Mouse (Mus musculus) thymus, postnatal 25 days (tissue): ENCODE data around the gene Slc46a1.
A peak's percentile ranks its signal among the peaks of the same experiment; 100 is the strongest.

Experiments used
- DNase-seq: peaks from one replicate; pipeline ENCODE4 v3.0.0; 2022

Slc46a1 gene

DNA sequence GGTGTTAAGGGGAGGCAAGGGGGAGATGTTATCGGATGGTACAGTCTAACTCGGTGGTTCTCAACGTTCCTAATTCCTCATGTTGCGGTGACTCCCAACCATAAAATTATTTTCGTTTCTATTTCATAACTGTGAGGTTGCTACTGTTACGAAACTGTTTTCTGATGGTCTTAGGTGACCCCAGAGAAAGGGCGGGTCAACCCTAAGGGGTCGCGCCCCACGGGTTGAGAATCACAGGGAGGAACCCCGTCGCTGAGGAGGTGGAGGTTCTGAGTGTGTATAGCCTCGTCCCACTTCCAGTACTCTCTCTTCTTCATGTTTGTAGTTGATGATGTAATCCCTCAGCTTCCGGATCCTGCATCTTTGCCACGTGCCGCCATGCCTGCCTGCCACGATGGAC lies 6.8 kb upstream of the Slc46a1 start:
- no peak for DNase-seq

DNA sequence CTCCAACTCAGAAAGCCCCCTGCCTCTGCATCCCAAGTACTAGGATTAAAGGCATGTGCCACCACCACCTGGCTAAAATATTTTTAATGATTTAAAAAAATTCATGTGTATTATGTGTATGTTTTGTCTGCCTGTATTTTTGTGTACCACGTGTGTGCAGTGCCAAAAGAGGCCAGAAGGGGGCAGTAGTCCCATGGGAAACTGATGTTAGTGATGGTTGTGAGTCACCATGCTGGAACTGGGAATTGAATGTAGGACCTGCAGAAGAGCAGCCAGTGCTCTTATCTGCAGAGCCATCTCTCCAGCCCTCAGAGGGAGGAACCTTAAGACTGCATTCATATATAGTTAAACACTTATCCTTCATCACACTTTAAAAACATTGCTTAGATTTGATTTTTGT lies 3.6 kb upstream of the Slc46a1 start:
- DNase-seq = no peak

DNA sequence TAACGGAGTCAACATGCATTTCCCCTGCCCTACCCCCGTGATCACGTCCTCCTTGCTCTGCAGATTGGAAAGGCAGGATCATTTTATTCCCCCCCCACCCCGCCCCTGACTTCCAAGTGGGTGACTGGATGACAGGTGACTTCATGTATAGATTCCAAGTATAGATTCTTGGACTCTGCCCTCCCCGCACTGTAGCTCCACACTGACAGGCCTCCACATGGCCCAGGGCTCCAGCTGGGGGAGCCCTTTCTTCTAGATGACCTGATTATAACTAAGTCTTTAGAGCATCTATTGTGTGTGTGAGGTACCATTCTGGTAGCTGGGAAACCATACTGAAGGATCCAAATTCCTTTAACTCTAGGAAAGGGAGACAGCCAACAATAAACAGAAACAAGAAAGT lies 2.8 kb upstream of the Slc46a1 start:
- DNase-seq = no peak

DNA sequence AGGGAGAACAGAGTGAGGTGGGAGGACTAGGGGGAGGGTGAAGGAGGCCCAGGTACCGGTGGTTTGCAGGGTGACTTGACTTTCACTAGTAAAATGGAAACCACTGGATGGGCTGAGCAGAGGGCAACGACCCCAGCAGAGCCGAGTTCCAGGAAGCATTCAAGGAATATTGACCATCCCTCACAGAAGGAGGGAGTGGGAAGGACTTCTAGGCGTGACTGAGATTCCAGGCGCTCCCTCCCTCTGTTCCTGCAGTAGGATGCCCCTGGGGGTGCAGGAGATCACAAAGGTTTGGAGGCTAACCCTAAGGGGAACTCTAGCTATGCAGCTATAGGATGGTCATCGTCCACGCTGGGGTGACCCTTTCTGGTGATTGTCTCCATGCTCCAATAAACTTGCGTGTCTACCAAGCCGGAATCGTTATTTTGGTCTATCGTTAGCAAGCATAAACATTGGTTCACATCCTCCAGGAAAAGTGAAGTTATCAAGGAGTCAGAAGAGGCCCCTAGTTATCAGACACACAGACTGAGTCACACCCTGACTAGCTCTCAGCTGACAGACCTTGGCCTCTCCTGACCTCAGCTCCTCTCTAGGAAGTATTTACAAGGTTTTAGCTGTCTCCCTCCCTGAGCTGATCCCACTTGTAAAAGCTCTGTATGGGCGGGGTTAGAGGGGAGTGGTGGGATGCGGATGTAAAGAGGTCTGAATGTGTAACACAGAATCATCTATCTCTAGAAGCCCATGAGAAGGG lies 2.0 kb upstream of the Slc46a1 start:
- no peak for DNase-seq

GRCm38 (mm10) chr11:78465116-78465515 lies 381 bp upstream of the Slc46a1 start:
- no peak for DNase-seq

- no peak for DNase-seq
Measured at GRCm38 (mm10) chr11:78466242-78466912, 880 bp downstream of the Slc46a1 start.

DNA sequence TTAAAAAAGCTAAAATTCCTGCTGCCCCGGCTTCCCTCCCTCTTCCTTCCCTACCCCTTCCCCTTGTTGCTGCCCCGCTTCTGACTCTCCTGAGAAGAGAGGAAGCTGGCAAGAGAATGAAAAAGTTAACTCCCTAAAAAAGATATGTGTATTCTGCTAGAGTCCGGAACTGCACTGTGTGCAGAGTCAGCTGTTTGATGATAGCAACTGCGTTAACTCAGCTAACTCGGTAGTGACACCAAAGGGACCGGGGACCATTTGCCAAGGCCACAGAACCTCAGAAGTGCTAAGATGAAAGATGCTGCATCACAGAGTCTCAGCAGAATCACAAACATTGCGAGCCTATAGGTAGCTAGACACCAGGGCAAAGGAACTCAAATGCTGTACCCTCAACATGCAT lies 2.0 kb downstream of the Slc46a1 start:
- no peak for DNase-seq

GRCm38 (mm10) chr11:78467932-78468331 lies 2.4 kb downstream of the Slc46a1 start:
- DNase-seq = no peak

DNA sequence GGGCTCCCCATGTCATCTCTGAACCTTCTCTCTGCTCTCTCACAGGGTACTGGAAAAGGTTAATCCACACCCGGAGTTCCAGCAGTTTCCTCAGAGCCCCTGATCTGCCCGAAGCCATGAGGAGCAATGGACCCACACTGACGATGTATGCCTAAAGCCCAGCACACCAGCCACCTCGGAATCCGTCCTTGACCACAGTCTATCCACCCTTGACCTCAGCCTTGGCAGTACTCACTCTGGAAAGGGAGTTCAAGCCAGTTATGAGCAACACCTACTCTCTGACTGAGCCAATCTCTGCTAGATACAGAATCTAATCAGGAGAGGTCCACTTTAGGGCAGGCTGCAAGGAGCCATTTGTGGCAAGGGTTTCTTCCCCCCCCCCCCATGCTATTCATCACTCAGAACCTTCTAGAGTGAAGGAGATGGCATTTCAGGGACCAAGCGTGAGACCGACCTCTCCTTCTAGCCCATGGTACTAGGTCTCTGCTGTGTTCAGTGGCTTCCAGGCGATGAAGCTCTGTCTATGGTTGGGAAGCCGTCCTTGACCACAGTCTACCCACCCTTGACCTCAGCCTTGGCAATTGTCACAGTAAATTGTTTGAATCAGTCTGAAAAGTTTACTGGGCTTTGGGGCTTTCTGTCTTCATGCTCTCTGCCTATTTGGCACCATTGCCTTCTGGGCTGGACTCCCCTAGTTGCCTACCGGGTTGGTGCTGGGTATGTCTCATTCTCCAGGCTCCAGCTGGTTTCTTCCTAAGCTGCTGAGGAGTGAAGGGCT lies 6.0 kb downstream of the Slc46a1 start:
- no peak for DNase-seq

- no peak for DNase-seq
Measured at GRCm38 (mm10) chr11:78475289-78475688, 9.8 kb downstream of the Slc46a1 start.

DNA sequence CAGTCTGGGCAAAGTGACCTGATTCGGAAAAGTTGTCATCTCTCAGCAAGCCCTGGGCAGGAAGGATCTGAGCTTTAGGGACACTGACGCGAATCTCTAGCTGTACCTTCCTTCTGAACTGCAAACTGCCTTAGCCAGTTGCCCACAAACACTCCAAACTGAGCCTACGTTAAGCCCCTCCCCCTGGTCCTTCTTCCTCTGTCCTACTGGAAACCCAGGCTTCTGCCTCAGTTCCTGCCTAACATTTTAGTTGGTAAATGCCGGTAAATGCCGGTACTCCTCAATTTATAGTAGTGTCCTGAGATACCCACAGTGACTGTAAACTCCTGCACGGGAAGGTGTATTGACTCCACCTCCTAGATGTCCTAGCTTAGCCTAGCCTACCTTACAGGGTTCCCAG lies 18.1 kb downstream of the Slc46a1 start:
- no peak for DNase-seq

GRCm38 (mm10) chr11:78488168-78488567 lies 22.7 kb downstream of the Slc46a1 start:
- DNase-seq = peak; percentile 65

DNA sequence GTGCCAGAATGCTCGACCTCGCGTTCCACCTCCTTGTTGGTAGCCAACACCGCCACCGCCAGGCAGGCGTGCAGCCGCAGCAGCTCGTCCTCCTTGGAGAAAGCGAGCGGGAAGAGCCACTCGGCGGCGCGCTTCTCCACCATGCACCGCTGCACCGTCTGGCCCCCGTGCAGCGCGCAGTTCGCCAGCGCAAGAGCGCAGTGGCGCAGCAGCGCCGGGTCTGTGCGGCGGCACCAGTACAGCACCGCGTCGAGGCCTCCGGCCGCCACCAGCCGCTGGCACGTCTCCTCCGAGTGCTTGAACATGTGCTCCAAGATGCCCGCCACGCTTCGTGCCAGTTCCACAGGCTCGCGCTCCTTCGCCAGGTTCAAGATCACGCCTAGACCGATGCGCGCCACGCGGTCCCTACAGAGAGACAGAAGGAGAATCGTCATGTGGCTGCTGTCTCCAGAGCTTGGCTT lies 25.3 kb downstream of the Slc46a1 start:
- DNase-seq = peak; percentile 22

GRCm38 (mm10) chr11:78495904-78496303 lies 30.4 kb downstream of the Slc46a1 start:
- DNase-seq = peak; percentile 8

DNA sequence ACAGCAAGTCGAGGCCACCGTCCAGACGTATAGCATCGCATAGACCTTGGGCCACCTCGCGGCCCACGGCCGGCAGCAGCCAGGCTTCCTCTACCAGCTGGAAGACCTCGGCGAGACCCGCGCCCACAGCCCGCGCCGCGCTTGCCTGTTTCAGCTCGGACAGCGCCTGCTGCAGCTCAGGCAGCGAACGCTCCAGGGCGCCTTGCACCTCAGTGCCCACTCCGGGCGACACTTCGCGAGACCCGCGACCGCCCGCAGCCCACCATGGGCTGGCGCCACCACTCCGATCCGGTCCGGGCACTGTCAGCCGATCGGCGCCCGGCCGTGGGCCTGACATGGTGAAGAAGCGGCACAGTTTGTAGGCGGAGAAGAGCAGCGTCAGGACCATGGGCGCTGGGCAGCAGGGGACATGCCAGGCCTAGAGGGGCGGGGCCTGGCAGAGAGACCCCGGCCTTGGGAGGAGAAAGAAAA lies 31.6 kb downstream of the Slc46a1 start:
- DNase-seq = no peak

DNA sequence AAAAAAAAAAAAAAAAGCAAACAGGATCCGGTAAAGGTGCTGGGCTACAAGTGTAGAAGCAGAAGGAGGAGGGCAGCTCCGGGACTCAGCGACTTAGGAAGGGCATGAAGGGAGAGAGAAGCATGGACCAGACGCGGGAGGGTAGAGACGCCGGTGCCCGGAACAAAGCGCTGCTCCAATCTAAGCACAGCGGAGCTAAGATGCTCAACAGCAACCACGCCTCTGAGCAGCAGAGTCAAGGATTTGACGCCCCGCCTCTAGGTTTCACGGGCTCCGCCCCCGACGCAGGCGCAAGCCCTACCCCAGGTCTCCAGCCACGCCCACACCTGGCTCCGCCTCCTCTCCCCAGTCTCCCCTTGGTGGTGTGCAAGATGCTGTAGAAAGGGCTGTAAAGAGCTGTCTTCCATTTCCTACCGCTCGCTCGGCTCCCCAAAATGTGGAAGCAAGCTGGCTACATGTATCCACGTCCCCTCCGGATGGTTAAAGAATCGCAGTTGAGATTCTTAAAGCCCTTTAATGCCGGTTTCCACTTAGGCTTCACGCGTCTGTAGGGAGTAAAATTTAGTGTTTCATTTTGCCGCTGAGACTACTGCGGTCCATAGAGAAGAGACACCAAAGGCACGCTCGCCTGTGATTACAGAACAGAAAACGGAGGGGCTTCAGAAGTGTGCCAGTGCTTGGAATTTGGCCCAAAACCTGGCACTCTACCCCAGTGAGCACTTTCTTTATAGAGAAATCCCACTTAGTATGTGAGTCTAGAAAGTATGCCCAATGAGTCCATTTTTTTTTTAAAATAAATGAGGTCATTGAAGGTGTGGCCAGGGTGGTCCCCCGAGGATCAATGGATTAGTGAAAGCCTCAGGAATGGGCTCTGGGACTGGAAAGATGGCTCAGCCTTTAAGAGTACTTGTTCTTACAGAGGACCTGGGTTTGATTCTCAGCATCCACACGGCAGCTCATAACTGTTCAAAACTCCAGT lies 32.3 kb downstream of the Slc46a1 start, which contains the start of gene Sarm1:
TSS of gene Sarm1 (minus strand) at position 211 of the 979 bp plus-strand sequence.
- peak; percentile 99 for DNase-seq

- no peak for DNase-seq
Measured at GRCm38 (mm10) chr11:78499004-78499403, 33.5 kb downstream of the Slc46a1 start, which contains the start of gene Vtn. Vtn (plus strand) TSS chr11:78499091.

DNA sequence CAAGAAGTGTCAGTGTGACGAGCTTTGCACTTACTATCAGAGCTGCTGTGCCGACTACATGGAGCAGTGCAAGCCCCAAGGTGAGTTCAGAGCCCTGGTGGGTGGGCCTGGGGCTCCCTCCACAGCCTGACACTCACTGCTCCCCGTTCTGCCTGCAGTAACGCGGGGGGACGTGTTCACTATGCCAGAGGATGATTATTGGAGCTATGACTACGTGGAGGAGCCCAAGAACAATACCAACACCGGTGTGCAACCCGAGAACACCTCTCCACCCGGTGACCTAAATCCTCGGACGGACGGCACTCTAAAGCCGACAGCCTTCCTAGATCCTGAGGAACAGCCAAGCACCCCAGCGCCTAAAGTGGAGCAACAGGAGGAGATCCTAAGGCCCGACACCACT lies 34.0 kb downstream of the Slc46a1 start:
- no peak for DNase-seq

DNA sequence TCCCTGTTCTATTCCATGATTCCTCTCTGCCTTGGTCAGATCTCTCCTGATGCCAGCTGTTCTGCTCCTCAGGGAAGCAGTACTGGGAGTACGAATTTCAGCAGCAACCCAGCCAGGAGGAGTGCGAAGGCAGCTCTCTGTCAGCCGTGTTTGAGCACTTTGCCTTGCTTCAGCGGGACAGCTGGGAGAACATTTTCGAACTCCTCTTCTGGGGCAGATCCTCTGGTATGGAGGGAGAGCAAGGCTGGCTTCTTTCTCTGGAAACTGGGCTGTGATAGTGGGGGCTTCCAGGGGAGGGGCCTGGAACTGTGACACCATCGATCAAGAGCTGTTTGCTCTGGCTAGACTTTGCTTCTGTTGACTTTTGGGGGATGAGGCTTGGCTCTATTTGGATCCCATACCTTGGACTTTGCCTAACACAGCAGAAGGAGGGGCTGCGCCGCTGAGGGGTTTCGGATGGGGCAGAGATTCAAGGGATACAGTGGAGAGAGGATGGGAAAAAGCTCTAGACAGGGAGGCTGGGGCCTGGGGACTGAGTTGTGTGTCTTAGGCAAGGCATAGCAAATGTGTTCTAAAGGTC lies 35.2 kb downstream of the Slc46a1 start:
- no peak for DNase-seq

- DNase-seq = no peak
Measured at GRCm38 (mm10) chr11:78501529-78501928, 36.0 kb downstream of the Slc46a1 start.

GRCm38 (mm10) chr11:78502909-78503650 lies 37.6 kb downstream of the Slc46a1 start, which contains the start of gene Sebox:
Sebox (plus strand) TSS chr11:78503447.
- DNase-seq = no peak
